Mouse (Mus musculus) urinary bladder, postnatal 10 days (tissue): Measurements from ENCODE around the gene Tmem63b.

Experiments
- DNase-seq: peaks from one replicate; pipeline ENCODE4 v3.0.0; 2022; ENCODE audit warnings: low spot score

The Tmem63b gene

DNA sequence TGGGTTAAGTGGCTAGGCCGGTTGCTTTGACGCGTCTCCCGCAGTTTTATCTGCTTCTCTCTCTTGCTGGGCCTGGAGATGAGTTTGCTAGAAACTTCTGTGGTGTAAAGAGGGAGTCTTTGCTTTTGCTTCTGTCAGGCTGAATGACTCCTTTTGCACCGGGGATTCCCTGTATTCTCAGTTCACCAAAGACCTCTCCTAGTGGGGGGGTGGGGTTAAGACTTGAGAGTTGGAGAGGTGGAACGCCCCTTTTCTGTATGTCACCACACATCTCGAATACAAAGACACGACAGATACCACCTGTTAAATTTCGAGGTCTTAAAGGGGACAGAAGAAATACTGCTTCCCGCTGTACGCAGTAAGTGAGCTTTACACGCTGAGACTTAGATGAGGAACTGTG is at the start of gene Tmem63b:
Gene Tmem63b, minus strand, starts transcription at position 190 of the 400 bp plus-strand sequence.
- DNase-seq, result no peak

DNA sequence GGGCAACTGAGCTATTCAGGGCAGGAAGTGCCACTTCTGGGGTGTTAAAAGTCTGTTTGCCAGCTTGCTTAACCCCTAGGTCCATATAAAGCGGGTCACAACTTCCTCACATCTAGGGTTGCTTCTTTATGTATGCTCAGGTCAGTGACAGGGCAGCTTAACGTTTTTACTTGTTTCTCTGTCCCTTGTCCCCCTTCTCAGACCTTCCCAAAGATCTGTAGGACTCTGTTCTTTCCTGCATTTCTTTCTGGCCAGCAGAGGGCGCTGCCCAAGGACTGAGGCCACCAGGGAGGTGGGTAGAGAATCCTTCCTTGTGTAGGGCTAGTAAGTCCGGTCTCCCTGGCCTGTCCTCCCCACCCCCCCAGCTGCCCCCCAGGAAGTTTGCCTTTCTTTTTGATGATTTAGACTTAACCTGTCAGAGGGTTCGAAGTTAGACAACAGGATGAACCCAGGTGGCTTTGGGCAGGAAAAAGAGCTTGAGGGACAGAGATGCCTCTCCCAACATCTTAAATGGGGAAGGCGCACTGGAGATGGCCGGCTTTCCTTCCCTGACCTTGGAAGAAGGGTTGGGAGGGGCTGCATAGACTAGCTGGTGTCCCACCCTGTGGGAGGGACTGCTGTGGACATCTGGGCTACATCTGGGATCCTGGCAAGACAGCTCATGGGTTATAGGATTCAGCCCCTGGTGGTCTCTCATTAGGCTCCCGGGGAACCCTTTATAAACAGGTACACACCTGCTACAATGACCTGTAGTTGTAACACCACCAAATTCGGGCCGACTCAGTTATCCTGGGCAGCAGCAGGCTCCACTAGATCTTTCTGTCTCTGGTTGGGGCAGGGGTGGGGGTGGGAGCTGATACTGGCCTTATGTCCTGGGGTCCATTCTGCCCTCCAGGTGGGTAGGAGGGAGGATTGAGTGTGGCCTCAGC is 48.9 kb upstream of the Tmem63b start:
- DNase-seq, result peak; percentile 63

DNA sequence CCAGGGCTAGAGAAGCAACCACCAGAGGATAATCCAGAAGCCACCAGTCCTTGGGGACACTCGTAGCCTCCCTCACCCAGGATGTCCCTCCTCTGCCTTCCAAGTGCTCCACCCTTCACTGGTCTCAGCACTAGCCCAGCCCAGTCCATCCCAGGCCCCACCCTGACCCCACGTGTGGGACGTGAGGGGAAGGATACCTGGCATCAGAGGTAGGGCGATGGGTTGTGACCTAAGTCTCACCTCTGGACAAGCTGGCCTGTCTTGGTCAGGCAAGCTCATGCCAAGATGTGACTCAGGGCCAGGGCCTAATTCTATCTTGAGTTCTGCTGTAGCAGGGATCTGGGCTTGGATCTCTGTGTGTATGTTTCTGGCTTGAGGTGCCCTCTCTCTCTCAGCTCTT is 48.2 kb upstream of the Tmem63b start:
- DNase-seq, result no peak

DNA sequence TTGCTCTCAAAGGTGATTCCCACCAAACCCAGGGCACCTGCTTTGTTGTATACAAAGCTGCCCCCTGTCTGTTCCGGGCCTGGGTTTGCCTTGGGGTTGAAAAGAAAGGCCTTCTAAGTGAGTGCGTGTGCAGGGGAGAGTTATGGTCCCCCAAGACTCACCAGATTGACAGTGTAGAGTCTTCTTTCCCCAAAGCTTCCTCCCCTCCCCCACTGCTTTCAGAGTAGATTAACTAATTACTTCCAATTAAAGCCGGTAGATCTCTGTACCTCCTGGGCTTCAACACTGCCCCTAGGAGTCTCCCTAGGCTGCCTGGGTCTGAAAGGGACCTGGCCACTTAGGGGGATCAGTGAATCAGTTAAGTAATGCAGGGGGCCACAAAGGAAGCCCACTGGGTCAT is 47.6 kb upstream of the Tmem63b start:
- no peak for DNase-seq

DNA sequence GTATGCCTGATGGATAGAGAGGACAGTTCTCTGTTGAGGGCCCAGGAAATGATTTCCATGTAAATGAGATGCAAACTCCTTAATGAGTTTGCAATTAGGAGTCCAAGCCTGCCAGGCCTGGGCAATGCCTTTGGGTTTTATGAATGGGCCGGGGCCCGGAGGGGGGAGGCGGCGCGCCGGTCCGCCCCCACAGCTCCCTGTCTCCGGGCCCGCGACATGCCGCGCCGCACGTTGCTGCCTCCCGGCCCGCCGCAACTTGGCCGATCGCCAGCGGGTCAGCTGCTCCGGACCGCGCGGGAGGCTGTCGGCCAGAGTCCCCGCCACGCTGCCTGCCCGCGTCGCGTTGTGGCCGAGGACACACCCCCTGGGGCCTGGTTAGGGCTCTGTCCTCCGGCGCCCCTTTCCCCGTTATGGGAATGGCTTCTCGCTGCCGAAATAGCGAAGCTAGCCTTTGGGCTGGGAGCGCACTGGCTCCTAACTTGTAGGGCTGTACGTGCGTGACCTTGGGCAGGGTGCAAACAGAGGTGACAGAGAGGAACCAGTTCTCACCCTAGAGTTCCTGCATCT is 47.1 kb upstream of the Tmem63b start, which contains the start of gene 1600014C23Rik:
Gene 1600014C23Rik, minus strand, starts transcription at position 110 of the 567 bp plus-strand sequence.
- no peak for DNase-seq

DNA sequence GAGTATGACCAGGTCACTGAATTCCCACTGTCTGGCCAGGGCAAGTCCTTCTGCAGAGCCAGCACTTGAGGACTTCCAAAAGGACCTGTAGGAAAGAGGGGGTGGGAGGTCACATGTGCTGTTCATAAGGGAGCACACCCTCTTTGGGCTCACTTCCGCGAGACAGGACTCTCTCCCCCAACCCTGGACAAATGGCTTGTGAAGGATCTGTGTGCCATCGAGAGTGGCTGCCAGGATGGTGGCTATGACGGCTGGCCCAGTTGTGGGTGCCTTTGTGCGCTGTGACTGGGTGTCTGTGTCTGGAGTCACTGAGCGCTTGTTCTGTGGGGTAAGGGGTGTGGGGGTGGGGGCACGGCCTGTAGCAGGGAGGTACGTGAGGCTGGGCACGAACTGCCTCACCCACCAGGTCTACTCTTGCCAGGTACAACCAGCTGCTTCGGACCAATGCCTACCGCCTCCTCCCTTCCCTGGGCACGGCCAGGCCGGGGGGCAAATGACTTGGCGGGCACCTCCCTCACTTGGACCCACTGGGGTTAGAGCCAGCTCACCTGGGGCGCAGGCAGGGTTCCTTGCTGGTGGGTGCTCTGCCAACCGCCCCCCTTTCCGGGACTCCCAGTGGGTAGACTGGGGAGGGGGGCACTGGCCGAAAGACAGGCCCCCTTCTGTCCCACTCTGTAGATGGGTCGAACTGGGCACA is 46.5 kb upstream of the Tmem63b start:
- no peak for DNase-seq

DNA sequence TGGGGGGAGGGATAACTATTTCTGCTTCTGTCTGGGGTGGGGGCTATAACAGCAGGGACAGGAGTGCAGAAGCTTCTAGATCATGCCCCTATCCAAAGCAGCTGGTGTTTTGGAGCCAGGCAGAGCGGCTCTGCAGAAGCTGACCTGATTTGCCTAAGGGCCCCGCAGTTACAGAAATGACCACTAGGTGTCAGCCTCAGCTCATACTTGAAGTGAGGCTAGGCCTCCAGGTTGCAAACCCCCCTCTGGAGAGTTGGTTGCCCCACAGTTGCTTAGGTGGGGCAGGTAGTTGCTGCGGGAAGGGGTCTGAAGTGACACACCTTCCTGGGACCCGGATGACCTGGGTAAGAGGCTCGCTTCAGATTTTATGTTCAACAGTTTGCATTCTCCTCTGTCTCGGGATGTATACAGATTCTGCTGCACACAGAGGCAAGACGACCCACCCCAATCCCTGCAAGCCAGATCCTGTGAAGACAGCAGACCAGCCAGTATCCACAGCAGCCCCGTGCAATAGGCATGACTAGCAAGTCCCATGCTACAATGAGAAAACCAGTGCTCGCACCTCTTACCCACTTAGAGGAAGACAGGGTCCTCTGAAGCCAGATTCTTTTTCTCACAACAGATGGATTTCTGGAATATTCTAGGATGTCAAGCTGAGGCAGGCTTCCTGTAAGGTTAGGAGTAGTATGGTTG is 44.6 kb upstream of the Tmem63b start:
- DNase-seq, result peak; percentile 63

DNA sequence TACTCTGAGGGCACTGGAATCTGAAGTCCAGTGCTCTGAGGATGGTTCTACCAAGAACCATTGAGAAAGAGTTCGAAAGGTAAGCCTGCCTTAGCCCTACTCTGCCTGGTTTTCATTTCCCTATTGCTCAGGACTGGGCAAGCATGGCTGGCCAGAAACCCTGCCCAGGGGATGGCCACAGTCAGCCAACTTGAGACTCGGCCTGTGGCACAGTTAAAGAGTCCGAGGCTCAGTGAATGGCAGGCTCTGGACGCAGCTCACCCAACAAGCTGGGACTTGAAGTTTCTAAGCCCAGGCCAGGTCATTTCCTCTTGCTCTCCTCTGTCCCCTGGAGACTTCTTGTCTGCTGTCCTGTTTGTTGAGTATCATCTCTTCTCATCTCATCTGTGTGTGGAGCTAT is 44.0 kb upstream of the Tmem63b start:
- DNase-seq, result no peak

DNA sequence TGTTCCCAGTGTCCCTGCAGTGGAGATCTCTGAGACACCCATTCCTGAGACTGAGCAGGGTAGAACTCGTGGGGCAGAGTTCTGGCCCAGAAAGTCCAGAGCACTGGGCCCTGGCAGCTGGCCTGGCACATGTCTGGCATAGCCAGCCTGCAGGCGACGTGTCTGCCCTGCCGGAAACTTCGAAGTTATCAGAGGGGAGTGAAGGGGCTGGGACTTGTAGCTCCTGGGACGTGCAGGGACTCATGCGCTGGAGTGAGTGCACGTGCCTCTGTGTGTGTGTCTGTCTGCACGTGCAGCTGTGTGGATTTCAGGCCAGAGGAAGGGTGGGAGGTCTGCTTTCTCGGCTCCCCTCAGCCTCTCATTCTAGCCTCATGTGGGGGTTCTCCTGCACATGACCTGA is 42.7 kb upstream of the Tmem63b start:
- DNase-seq, result no peak

DNA sequence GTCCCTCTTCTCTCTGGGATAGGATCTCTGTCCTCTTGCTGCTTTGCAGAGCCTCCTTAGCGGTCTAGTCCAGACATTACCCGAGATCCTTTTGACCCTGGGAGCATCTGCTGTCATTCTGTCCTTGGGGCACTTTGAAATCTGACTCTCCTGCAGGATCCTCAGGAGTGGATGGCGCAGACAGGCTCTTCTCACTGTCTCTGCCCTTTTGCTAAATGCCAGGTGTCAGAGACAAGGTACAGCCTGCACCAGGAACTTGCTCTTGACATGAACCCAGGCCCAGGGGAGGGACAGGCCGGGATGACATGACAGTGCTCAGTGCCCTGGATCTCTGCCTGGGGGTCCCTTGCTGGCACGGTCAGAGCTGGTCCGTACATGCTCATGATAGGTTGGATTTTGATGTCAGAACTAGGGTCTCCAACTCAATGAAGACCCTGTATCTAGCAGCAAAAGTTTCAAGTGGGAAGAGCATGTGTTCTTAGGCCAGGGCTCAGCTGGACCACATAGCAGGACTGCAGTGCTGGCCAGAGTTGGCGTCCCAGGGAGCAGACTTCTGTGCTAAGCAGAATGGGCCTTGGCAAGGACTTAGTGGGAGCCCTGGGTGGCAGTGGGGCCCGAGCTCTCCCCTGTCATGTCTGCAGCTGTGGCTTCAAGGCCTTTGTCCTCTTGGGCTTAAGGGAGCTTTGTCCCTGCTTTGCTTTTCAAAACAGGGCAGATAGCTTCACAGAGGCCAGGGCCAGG is 41.4 kb upstream of the Tmem63b start:
- no peak for DNase-seq

DNA sequence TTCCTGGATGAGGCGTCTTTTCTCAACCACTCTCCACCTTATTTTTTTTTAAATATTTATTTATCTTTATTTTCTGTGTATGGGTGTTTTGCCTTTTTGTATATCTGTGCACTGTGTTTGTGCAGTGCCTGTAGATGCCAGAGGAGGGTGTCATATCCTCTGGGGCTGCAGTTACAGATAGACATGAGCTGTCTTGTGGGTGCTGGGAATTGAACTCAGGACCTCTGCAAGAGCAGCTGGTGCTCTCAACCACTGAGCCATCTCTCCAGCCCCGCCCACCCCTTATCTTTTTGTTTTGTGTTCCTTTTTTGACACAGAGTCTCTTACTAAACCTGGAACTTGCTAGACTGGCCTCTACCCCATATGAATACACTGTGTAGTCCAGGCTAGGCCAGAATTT is 40.8 kb upstream of the Tmem63b start:
- DNase-seq, result no peak

DNA sequence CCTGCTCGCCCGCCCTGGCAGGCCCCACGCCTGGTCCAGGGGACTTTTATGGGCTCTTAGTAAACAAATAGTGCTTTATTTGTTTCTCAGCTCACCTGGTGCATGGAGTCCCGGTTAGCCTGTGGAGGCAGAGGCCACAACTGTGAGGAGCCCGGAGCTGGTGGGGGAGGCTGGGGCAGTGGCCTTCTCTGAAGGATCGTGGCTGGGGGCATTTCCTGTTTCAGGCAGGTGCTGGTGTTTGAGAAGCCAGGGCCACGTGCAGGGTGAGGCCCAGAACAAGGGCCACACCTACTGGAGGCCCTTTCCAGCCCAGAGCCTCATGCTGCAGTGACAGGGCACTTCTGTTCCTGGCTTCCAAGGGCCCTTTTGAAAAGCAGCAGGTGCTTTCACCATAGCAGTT is 39.5 kb upstream of the Tmem63b start:
- no peak for DNase-seq

DNA sequence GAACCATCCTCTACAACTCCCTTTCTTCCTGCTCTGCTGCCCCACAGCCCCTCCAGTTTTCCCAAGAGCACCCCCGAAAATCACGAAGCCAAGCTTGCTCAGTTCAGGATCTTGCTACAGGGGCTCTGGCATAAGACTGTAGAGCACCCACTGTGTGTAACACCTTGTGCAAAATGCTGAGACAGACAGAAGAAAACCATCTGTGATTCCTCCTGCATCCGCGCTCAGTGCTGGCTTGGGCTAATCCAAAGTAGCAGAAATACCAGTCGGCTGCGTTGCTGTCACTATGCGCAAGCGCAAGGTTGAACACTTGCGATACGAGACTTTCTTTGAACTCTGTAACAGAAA is 37.8 kb upstream of the Tmem63b start:
- DNase-seq, result no peak

DNA sequence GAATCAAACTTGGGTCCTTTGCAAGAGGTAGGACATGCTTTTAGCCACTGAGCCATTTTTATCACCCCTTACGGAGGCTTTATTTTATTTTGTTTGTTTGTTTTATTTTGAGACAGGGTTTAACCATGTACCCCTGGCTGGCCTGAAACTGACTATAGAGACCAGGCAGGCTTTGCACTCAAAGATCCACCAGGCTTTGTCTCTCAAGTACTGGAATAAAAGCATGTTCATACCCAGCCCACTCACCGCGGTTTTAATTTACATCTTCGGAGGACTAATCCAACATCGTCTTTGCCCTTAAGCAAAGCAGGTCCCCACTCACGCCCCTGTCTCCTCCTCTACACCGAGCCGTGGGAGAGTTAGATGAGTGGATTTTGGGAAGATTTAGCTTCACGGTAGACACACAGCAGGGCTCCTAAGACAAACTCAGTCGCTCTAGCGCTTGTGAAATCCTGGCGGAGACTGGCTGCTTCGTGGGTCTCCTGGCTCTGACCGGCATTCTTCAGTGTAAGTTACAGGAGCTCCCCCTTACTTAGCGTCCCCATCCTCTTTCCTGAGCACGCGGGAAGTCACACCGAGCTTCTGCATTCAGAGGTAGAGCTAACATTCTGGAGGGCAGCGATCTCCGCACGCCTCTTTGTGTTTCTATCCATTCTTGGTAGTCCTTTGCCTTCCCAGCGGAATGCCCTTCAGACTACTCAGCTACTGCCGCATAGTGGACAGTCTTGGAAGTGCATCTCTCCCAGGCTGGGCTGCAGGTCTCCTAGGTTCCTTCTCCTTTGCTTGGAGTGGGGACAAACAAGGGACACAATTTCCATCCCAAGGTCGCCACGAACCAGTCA is 37.2 kb upstream of the Tmem63b start:
- DNase-seq, result peak; percentile 47

DNA sequence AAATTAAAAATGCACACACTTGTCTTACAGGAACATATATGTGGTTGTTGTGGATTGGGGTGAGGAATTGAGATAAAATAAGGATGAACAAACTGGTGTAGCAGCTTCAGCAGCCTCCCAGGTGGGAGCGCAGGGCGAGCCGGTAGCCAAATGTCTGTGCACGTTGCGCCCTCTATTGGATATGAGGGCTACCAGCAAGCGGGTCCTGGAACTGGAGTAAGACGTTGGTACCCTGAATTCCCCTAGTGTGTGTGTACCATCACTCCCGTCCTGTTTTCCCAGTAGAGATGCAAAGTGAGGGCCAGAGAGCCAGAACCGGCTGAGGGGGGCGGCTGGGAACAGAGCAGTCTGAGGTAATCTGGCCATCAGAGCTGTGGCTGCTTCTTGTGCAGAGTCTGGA is 31.6 kb upstream of the Tmem63b start:
- no peak for DNase-seq

DNA sequence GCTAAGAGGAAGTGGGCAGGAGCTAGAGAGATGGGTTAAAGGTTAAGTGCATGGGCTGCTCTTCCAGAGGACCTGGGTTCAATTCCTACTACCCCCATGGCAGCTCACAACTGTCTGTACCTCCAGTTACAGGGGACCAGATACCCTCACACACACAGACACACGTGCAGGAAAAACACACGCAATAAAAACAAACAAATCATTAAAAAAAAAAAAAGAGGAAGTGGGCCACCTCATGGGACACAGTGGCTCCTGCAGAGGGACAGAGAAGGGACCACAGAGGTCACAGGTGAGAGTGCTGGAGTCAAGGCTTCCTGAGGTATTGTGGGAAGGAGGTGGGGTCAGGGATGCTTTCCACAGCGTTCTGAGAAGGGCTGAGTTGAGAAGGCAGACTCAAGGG is 24.8 kb upstream of the Tmem63b start:
- DNase-seq, result no peak

DNA sequence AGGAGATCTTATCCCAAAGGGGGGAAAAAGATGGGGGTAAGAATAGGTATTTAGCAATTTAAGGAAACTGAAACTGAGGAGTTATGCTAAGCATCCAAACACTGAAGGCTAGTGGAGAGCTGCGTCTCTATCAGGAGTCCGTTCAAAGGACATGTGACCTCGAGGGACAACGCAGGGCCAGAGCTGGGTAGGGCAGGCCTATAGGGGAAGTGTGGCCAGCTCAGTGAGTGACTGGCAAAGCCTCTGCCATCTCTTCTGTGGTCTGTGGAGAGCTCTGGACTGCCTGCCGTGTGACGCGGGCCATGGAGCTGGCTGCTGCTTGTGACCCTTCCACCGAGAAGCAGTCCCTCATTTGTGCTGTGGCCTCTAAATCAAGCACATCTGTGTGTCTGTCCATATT is 23.7 kb upstream of the Tmem63b start:
- DNase-seq, result no peak

DNA sequence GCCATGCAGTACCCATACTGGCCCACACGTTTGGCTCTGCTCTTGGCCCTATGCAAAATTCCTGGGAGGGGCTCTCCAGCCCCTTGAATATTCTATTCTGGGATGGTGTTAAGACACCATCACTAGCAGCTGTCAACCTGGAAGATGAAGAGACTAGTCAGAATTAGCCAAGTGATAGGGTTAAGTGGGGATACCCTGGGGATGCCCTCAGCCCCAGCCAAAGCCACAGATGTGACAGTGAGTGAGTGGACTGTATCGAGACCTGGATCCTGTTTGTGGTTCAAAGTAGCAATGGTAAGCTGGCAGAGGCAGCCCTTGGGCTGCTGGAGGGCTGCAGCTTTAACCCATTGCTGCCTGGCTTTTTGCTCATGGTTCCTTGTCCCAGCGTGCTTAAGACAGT is 23.1 kb upstream of the Tmem63b start:
- no peak for DNase-seq

DNA sequence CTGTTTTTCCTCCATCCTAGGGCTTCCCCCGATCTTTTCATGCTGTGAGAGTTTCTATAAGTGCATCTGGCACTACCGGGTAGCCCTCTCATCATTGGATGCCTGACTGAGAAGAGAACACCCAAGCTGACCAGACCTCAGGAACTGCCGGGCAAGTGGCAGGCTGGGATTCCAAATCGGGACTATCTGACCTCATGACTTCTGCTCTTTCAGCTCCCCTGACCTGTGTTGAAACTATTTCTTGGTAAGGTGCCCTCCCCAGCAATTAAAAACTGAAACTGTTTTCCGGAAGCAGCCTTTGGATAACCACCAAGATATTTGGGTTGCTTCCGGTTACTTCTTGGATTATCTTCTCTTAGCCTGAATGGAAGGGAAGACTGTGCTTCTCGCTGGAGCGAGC is 21.5 kb upstream of the Tmem63b start:
- DNase-seq, result no peak

DNA sequence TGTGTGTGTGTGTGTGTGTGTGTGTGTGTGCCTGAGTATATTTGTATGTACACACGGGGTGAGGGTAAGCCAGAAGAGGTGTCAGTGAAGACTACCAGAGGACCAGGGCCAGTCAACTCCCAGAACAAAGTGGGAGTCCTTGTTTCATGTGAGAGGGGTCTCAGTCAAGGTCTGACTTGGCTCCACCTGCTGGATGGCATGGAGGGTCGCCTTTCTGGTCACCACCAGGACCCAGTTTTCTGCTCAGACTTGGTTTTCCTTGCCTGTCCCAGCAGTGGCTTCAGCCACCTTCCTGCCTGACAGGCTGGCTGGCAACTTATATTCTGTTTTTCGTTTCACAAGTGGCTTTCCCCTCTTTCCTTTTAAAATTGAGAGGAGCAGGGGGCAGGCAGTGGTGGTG is 20.7 kb upstream of the Tmem63b start:
- DNase-seq, result no peak

DNA sequence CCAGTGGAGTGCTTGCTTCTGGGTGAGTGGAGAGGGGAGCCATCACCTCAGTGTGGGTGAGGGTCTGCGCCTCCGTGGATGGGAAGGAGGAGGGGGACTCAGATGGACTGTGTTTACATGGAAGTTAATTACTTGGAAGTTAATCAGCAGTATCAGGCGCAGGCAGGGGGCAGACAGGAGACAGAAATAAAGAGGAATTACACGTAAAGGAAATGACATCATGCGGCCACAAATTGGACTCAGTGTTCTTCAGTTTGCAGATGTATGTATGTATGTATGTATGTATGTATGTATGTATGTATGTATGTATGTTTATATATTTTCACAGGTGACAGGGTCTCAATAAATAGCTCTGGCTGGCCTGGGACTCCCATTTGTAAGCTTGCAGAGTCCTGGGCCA is 20.1 kb upstream of the Tmem63b start:
- no peak for DNase-seq
